In genomic region chr12:64076789-64077188, GRCm38 (mm10) we compare ENCODE assay signal across 23 mouse cellular contexts.
A peak's percentile ranks its signal among the peaks of the same experiment; 100 is the strongest.
DNase-seq lines count a peak whose midpoint lies in the region; ATAC-seq and TF ChIP-seq lines count a peak whose summit lies in the region.
"Had no signal": no experiment of that assay in that cellular context is flagged by ENCODE, and none has a peak within 500 bp of the region (broad histone marks: within the 10 kb centered on the region; RNA-seq: fewer than 3 reads in every experiment).

No protein-coding gene starts in this region.

- no peak for ATAC-seq in forebrain, embryonic 11.5 days (replicated peaks; ENCODE audit: low FRiP score)
- ATAC-seq in granulocyte monocyte progenitor cell, adult 5-6 weeks (replicated peaks; ENCODE audit: poor library complexity, severe bottlenecking), result no peak
- ATAC-seq: activated CD4-positive, CD25-positive, alpha-beta regulatory T cell, adult 4 months; forebrain, embryonic 16.5 days; intestine, embryonic 16.5 days; Patski had no signal

- WGBS in forebrain, embryonic 11.5 days, result 65% methylated on average over 7 of the region's 7 CpGs
- WGBS in forebrain, embryonic 10.5 days, result 66% methylated on average over 7 of the region's 7 CpGs

- DNase-seq in forebrain, embryonic 11.5 days (ENCODE audit: low spot score), result peak; percentile 46
- no peak for DNase-seq in forebrain, embryonic 10.5 days (ENCODE audit: extremely low spot score, low spot score)
- peak; percentile 21 for DNase-seq in 416B (ENCODE audit: low read depth)
- DNase-seq in ES-E14 (ENCODE audit: low read depth, low spot score), result peak; percentile 16
- DNase-seq in ZHBTc4 (ENCODE audit: low read depth, low spot score), result peak; percentile 51
- no peak for DNase-seq in ovary, postnatal 14 days (ENCODE audit: low spot score)
- DNase-seq: adrenal gland, postnatal 25 days; cerebellum, adult 8-10 months; cerebellum, postnatal 14 days; embryo, embryonic 11 days; gastrocnemius, postnatal 10 days; heart, adult 2 months had no signal

- no peak overlapping the region for H3K27ac ChIP-seq in forebrain, embryonic 11.5 days (ENCODE audit: low read depth, low read length)
- no peak overlapping the region for H3K27ac ChIP-seq in forebrain, embryonic 10.5 days
- no peak overlapping the region for H3K27ac ChIP-seq in ES-E14 (ENCODE audit: insufficient read depth, low read depth, low read length, poor library complexity, severe bottlenecking)
- H3K27ac ChIP-seq: embryonic facial prominence, embryonic 15.5 days; forebrain, embryonic 12.5 days; heart, adult 2 months; hindbrain, embryonic 10.5 days; hindbrain, embryonic 14.5 days had no signal

- no peak overlapping the region for H3K4me3 ChIP-seq in forebrain, embryonic 11.5 days (ENCODE audit: low read depth, low read length)
- no peak overlapping the region for H3K4me3 ChIP-seq in forebrain, embryonic 10.5 days
- no peak overlapping the region for H3K4me3 ChIP-seq in ES-E14 (ENCODE audit: insufficient read depth in 1 of 2, low read depth in 1 of 2, low read length in 2 of 2, poor library complexity in 1 of 2, severe bottlenecking in 1 of 2)
- H3K4me3 ChIP-seq: embryonic facial prominence, embryonic 15.5 days; erythroblast, embryonic 14.5 days; forebrain, embryonic 12.5 days; heart, adult 2 months; heart, embryonic 12.5 days; hindbrain, embryonic 10.5 days had no signal

- no peaks in the 10 kb centered on the region for H3K4me1 ChIP-seq in forebrain, embryonic 11.5 days (replicated peaks; ENCODE audit: control insufficient read depth, insufficient read depth, low read length)
- H3K4me1 ChIP-seq in forebrain, embryonic 10.5 days, result no peaks in the 10 kb centered on the region
- H3K4me1 ChIP-seq in ES-E14 (ENCODE audit: control insufficient read depth in 2 of 2, insufficient read depth in 2 of 2, low read length in 2 of 2, poor library complexity in 1 of 2), result no peaks in the 10 kb centered on the region
- H3K4me1 ChIP-seq: embryonic facial prominence, embryonic 15.5 days; forebrain, embryonic 12.5 days; heart, embryonic 12.5 days; hindbrain, embryonic 10.5 days had no signal

- in situ Hi-C loops in ES-E14 (cut with MboI; ENCODE audit: low sequenced_read_pairs in 2 of 2, unreplicated experiment in 2 of 2), result no loop called here

- H3K9me3 ChIP-seq in forebrain, embryonic 11.5 days (ENCODE audit: control insufficient read depth, low read length), result no peaks in the 10 kb centered on the region
- H3K9me3 ChIP-seq in forebrain, embryonic 10.5 days, result no peaks in the 10 kb centered on the region
- H3K9me3 ChIP-seq in ES-E14 (ENCODE audit: control insufficient read depth, insufficient read depth, low read depth, low read length), result no peaks in the 10 kb centered on the region
- H3K9me3 ChIP-seq: embryonic facial prominence, embryonic 15.5 days; forebrain, embryonic 12.5 days; heart, embryonic 12.5 days; hindbrain, embryonic 10.5 days had no signal

- H3K9ac ChIP-seq in forebrain, embryonic 11.5 days (ENCODE audit: low read length), result no peak overlapping the region
- H3K9ac ChIP-seq in ES-E14 (ENCODE audit: insufficient read depth, low read depth, low read length, poor library complexity, severe bottlenecking), result no peak overlapping the region
- H3K9ac ChIP-seq: embryonic facial prominence, embryonic 15.5 days; forebrain, embryonic 12.5 days; heart, embryonic 12.5 days; hindbrain, embryonic 14.5 days had no signal

- no peak overlapping the region for H3K4me2 ChIP-seq in forebrain, embryonic 11.5 days (ENCODE audit: low read depth, low read length, severe bottlenecking)
- H3K4me2 ChIP-seq: embryonic facial prominence, embryonic 15.5 days; forebrain, embryonic 12.5 days; heart, embryonic 12.5 days; hindbrain, embryonic 14.5 days had no signal

- no peaks in the 10 kb centered on the region for H3K27me3 ChIP-seq in forebrain, embryonic 11.5 days (ENCODE audit: control insufficient read depth, insufficient read depth, low read length)
- H3K27me3 ChIP-seq in forebrain, embryonic 10.5 days (ENCODE audit: poor library complexity, severe bottlenecking), result no peaks in the 10 kb centered on the region
- H3K27me3 ChIP-seq: embryonic facial prominence, embryonic 15.5 days; forebrain, embryonic 12.5 days; heart, embryonic 12.5 days; Patski had no signal

- no peaks in the 10 kb centered on the region for H3K36me3 ChIP-seq in forebrain, embryonic 11.5 days (ENCODE audit: control insufficient read depth, insufficient read depth, low read length)
- no peaks in the 10 kb centered on the region for H3K36me3 ChIP-seq in forebrain, embryonic 10.5 days (replicated peaks)
- H3K36me3 ChIP-seq in ES-E14 (ENCODE audit: control insufficient read depth, insufficient read depth, low read length, poor library complexity, severe bottlenecking), result no peaks in the 10 kb centered on the region
- H3K36me3 ChIP-seq: embryonic facial prominence, embryonic 15.5 days; forebrain, embryonic 12.5 days; heart, embryonic 12.5 days; hindbrain, embryonic 10.5 days had no signal

TF ChIP-seq in ES-E14, 5 proteins besides CTCF, POLR2A, EP300 and RAD21:
- TF ChIP-seq ZC3H11A (IDR thresholded peaks at IDR 0.05; ENCODE audit: borderline replicate concordance, low read depth, low read length) (peak; percentile 22; the same call in 1 of the 2 replicates), ZNF384 (IDR thresholded peaks at IDR 0.05; ENCODE audit: low read depth, low read length) (no peak)

Comparison
In these comparisons a context has a peak if more than half of its experiments do, and no peak if none do; other contexts are left out.
1. DNase-seq: peak in forebrain, embryonic 11.5 days (single experiment), 416B (single experiment), ES-E14 (single experiment) and ZHBTc4 (single experiment); none in forebrain, embryonic 10.5 days (single experiment) and ovary, postnatal 14 days (single experiment).